Mouse (Mus musculus) forebrain, embryonic 16.5 days (tissue): ENCODE measurements at regions not wholly inside any gene's neighbourhood (a gene's known extent, or its start where the extent isn't known, plus 50 kb on each side); places are given as distances from the start of the nearest gene placed in this dataset.

Experiments
- ATAC-seq: fragments of 200-750 bp; cut with Nextera tagmentation; 2 replicates; pipeline ENCODE4 v1.8.0; 2017; ENCODE audit warnings: mild to moderate bottlenecking, moderate library complexity
- H3K27ac ChIP-seq: fragments of 300-500 bp; sonication (generic); 2 replicates; pipeline ENCODE4 v1.5.1; 2014; ENCODE audit warnings: low read length, control low read depth
- H3K27me3 ChIP-seq: fragments of 300-500 bp; sonication (generic); replicated peaks from 2 replicates; pipeline ENCODE4 v1.6.1; 2014; ENCODE audit warnings: low read length; ENCODE audit not compliant: control insufficient read depth, insufficient read depth
- H3K36me3 ChIP-seq: fragments of 300-500 bp; sonication (generic); 2 replicates; pipeline ENCODE4 v1.6.1; 2014; ENCODE audit not compliant: control insufficient read depth, insufficient read depth
- H3K4me1 ChIP-seq: fragments of 300-500 bp; sonication (generic); replicated peaks from 2 replicates; pipeline ENCODE4 v1.6.1; 2014; ENCODE audit warnings: low read length; ENCODE audit not compliant: control insufficient read depth, insufficient read depth
- H3K4me2 ChIP-seq: fragments of 300-500 bp; sonication (generic); 2 replicates; pipeline ENCODE4 v1.6.1; 2014; ENCODE audit warnings: mild to moderate bottlenecking, low read length, control low read depth
- H3K4me3 ChIP-seq: fragments of 300-500 bp; sonication (generic); replicated peaks from 2 replicates; pipeline ENCODE4 v1.5.1; 2014; ENCODE audit warnings: mild to moderate bottlenecking, low read length, control low read depth
- H3K9ac ChIP-seq: fragments of 300-500 bp; sonication (generic); replicated peaks from 2 replicates; pipeline ENCODE4 v1.6.1; 2014; ENCODE audit warnings: low read depth, low read length, control low read depth
- H3K9me3 ChIP-seq: fragments of 300-500 bp; sonication (generic); 2 replicates; pipeline ENCODE4 v1.6.1; 2016; ENCODE audit warnings: low read length; ENCODE audit not compliant: control insufficient read depth
- WGBS: fragments of 180-500 bp; shearing (Covaris S2); extraction: QIAGEN DNeasy Blood & Tissue Kit; methylation state at CpG from one replicate; pipeline ENCODE4 v1.1.7; 2014; 5-methylcytosine and 5-hydroxymethylcytosine counted together

DNA sequence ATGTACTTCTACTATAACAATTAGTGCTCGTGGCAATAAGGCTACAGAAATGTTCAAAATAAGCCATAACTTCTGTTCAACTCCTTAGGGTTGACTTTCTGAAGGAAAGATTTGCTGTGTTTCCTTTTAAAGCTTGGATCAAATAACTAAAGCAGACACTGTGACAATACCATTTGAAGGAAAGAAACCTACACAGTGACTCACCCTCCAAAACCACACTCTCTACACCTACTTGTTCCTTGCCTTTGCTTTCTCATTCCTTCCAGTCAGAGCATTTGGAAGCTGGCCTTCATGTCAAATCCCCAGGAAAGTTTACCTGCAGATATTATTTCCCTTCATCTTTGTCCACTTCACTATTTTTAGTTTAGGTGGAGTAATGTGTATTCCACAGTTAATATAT is 867.9 kb upstream of the Stxbp6 start:
- Histone ChIP-seq H3K4me2 (no peak overlapping the region), H3K9me3 (no peaks in the 10 kb centered on the region), H3K9ac (no peak overlapping the region), H3K4me3 (no peak overlapping the region), H3K27me3 (no peaks in the 10 kb centered on the region), H3K36me3 (no peaks in the 10 kb centered on the region), H3K27ac (no peak overlapping the region), H3K4me1 (no peaks in the 10 kb centered on the region)
- no peak for ATAC-seq
- WGBS = 70% methylated on average over 1 of the region's 1 CpGs

DNA sequence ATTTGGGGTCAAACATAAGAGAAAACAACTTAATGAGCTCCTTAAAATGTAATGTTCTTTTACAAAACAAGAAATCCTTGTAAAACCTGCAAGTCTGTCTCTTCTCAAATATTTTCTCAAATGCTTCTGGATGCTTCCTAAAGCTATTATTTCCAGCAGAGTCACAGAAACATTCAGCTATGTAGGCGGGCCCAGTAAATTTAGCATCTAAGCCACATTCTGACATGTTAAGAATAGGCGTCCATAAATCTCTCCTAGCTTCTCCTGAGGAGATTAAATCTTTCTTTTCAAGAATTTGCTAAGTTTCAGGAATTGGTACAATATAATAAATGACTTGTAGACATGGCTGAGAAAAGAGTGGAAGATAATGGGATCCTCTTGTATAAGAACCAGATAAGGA is 858.9 kb upstream of the Stxbp6 start:
- Histone ChIP-seq H3K4me2 (no peak overlapping the region), H3K9me3 (no peaks in the 10 kb centered on the region), H3K27ac (no peak overlapping the region), H3K4me1 (0 out of 2 replicates have a peak, but pooled peaks cover 3% of the 10 kb centered on the region), H3K9ac (no peak overlapping the region), H3K4me3 (no peak overlapping the region), H3K36me3 (no peaks in the 10 kb centered on the region), H3K27me3 (no peaks in the 10 kb centered on the region)
- ATAC-seq = no peak
- WGBS = 86% methylated on average over 2 of the region's 2 CpGs

DNA sequence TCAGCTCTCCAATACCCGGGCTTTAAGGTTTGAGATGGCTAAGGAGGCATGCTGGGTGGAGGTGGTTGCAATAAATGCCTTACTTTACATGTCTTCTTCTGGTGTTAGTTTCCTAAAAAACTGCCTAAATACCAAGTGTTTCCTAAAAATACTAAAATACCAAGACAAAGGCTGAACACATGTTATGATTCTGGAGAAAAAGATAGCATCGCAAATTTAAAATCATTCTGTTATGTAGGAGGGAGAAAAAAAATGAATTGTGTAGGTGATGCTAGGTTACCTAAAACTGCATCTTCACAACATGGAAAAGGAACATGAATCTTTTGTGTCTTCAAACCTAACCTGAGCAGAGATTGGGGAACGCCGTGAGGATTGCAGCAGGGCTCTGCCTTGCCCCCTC is 857.7 kb upstream of the Stxbp6 start:
- 0 out of 2 replicates have a peak, but pooled peaks cover 3% of the 10 kb centered on the region for H3K4me1 ChIP-seq
- no peak for ATAC-seq
- H3K4me2 ChIP-seq = no peak overlapping the region
- no peak overlapping the region for H3K4me3 ChIP-seq
- H3K9me3 ChIP-seq = no peaks in the 10 kb centered on the region
- 82% methylated on average over 4 of the region's 4 CpGs for WGBS
- H3K27me3 ChIP-seq = no peaks in the 10 kb centered on the region
- H3K27ac ChIP-seq = no peak overlapping the region
- no peaks in the 10 kb centered on the region for H3K36me3 ChIP-seq
- H3K9ac ChIP-seq = no peak overlapping the region

DNA sequence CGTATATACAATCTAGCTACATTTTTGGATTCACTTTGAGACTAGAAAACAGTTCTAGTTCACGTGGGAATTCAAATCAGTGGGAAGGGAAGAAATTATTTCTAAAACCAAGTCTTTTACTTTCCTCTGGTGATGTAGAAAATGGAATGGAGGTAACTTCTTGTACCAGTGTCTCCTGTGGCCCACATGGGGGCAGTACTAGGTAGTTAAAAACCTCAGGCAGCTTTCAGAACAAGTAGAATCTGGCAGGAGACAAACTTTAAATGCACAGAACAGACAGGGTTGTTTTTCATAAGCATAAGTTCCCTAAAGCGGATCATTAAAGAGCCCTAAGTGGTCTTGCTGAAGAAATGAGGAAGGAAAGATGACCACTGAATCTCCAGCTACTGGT is 855.2 kb upstream of the Stxbp6 start:
- ATAC-seq = peak; percentile 87
- Histone ChIP-seq H3K27ac (no peak overlapping the region), H3K9me3 (no peaks in the 10 kb centered on the region), H3K4me1 (0 out of 2 replicates have a peak, but pooled peaks cover 3% of the 10 kb centered on the region), H3K36me3 (no peaks in the 10 kb centered on the region), H3K4me3 (no peak overlapping the region), H3K4me2 (no peak overlapping the region), H3K27me3 (no peaks in the 10 kb centered on the region), H3K9ac (no peak overlapping the region)
- 37% methylated on average over 3 of the region's 3 CpGs for WGBS

DNA sequence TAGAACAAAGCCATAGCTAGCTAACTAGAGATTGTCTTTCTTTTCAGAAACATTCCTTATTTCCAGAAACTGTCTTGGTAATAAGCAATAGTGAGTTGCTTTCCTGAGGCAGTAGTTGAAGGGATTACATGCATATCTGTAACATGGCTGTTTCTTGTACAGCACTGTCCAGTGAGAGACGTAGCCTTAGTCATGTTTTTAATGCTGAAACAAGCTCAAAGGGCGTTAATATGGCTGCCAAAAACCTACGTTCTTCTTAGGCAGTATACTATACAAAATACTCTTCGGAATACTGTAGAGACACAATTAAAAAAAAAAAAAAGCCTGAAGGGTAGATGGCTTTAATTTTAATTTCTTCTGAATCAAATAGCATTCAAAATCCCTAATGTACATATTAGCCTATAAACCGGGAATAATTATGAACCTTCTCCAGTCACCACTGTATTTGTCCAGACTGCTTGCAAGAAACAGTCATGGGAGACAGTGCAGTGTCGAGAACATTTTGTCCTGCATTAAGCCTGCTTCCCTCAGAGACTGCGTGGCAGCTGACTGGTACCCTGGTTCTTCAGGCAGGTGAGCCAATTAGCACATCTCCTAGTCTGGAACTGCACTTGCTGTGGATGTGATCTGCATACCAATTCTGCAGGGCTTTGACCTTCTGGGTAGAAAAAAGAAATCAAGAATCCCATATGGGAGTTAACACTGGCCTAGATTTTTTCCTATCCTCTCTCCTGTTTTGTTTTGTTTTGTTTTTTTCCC is 854.7 kb upstream of the Stxbp6 start:
- H3K4me2 ChIP-seq = no peak overlapping the region
- H3K4me3 ChIP-seq = no peak overlapping the region
- no peaks in the 10 kb centered on the region for H3K9me3 ChIP-seq
- no peaks in the 10 kb centered on the region for H3K27me3 ChIP-seq
- H3K27ac ChIP-seq = no peak overlapping the region
- WGBS = 65% methylated on average over 7 of the region's 7 CpGs
- H3K4me1 ChIP-seq = 0 out of 2 replicates have a peak, but pooled peaks cover 3% of the 10 kb centered on the region
- no peak overlapping the region for H3K9ac ChIP-seq
- H3K36me3 ChIP-seq = no peaks in the 10 kb centered on the region
- ATAC-seq = peak; percentile 67; the same call in 1 of the 2 replicates
